Mouse (Mus musculus) layer of hippocampus, adult 18-20 months (tissue): ENCODE measurements around the gene Poldip2. TPM values are rescaled to one million over a fixed set of nuclear protein-coding genes. Genes with fewer than 3 reads are reported as not detected.
"Not testable (repeated sequence)": the region's sequence is repeated elsewhere in the genome, so short reads cannot be mapped to it uniquely, and the experiment has no call there.

ENCODE experiments used
- DNase-seq, 2 experiments: peaks; one replicate each; pipeline ENCODE4 v3.0.0; 2022; ENCODE audit warnings: low spot score in 2 of 2
- total RNA-seq, 2 experiments: library from RNA; stranded (reverse); gene quantifications; 2 replicates each; pipeline ENCODE4 v1.2.3; 2021

Poldip2 gene
- total RNA-seq, 2 experiments from 2014 or later = 118 to 119 TPM

- no peak for DNase-seq
Measured at GRCm38 (mm10) chr11:78500623-78501202, 11.3 kb upstream of the Poldip2 start.

GRCm38 (mm10) chr11:78501529-78501928 lies 10.5 kb upstream of the Poldip2 start:
- DNase-seq = no peak

GRCm38 (mm10) chr11:78502909-78503650 lies 8.9 kb upstream of the Poldip2 start, which contains the start of gene Sebox:
TSS of gene Sebox (plus strand) at chr11:78503447.
- DNase-seq = peak; percentile 57 to 76

- no peak for DNase-seq
Measured at GRCm38 (mm10) chr11:78505430-78505829, 6.6 kb upstream of the Poldip2 start.

GRCm38 (mm10) chr11:78509148-78509547 lies 2.8 kb upstream of the Poldip2 start:
- no peak for DNase-seq

- DNase-seq = no peak
Measured at GRCm38 (mm10) chr11:78513106-78513790, 1.3 kb downstream of the Poldip2 start.

GRCm38 (mm10) chr11:78515549-78516325 lies 3.7 kb downstream of the Poldip2 start:
- DNase-seq = no peak

- DNase-seq = no peak
Measured at GRCm38 (mm10) chr11:78518931-78519330, 6.9 kb downstream of the Poldip2 start.

- DNase-seq = no peak
Measured at GRCm38 (mm10) chr11:78521880-78522279, 9.9 kb downstream of the Poldip2 start.

GRCm38 (mm10) chr11:78522481-78522997 lies 10.5 kb downstream of the Poldip2 start:
- DNase-seq = no peak

- no peak for DNase-seq
Measured at GRCm38 (mm10) chr11:78523241-78523955, 11.4 kb downstream of the Poldip2 start.

GRCm38 (mm10) chr11:78524838-78525237 lies 12.8 kb downstream of the Poldip2 start:
- DNase-seq = no peak

- DNase-seq = no peak
Measured at GRCm38 (mm10) chr11:78528714-78529113, 16.7 kb downstream of the Poldip2 start.

- no peak for DNase-seq
Measured at GRCm38 (mm10) chr11:78530001-78530400, 18.0 kb downstream of the Poldip2 start.

GRCm38 (mm10) chr11:78531046-78531445 lies 19.1 kb downstream of the Poldip2 start:
- DNase-seq = no peak

- DNase-seq = not testable (repeated sequence)
Measured at GRCm38 (mm10) chr11:78531515-78531914, 19.5 kb downstream of the Poldip2 start.

- no peak for DNase-seq
Measured at GRCm38 (mm10) chr11:78534516-78534915, 22.5 kb downstream of the Poldip2 start.

- DNase-seq = no peak
Measured at GRCm38 (mm10) chr11:78535376-78536079, 23.5 kb downstream of the Poldip2 start.

- DNase-seq = peak; percentile 98 to 99
Measured at GRCm38 (mm10) chr11:78536080-78536689, 24.2 kb downstream of the Poldip2 start, which contains the start of the genes Tnfaip1 and Ift20. TSS of gene Tnfaip1 (minus strand) at chr11:78536332. TSS of gene Ift20 (plus strand) at chr11:78536361.
